Comparison of ENCODE assay signal across 8 mouse cellular contexts in genomic region chr19:37703902-37704509, GRCm38 (mm10). TPM values are rescaled to one million over a fixed set of nuclear protein-coding genes. Genes with fewer than 3 reads are reported as not detected.
A peak's percentile ranks its signal among the peaks of the same experiment; 100 is the strongest.
DNase-seq lines count a peak whose midpoint lies in the region; ATAC-seq and TF ChIP-seq lines count a peak whose summit lies in the region.

No protein-coding gene starts in this region.

- no peak overlapping the region for H3K27ac ChIP-seq in embryonic facial prominence, embryonic 10.5 days (replicated peaks)
- H3K27ac ChIP-seq in layer of hippocampus, adult 2 months, result no peak overlapping the region
- H3K27ac ChIP-seq in lung, postnatal 0 days (ENCODE audit: low read length), result no peak overlapping the region

- peak; percentile 74 for DNase-seq in adipocyte (ENCODE audit: low spot score)
- DNase-seq in embryonic facial prominence, embryonic 10.5 days (ENCODE audit: low spot score), result peak; percentile 84
- peak; percentile 71 to 84 for DNase-seq in heart, postnatal 14 days
- DNase-seq in layer of hippocampus, adult 2 months (ENCODE audit: low spot score in 2 of 2), result peak; percentile 19 to 82
- DNase-seq in lung, postnatal 0 days (ENCODE audit: low spot score), result peak; percentile 69
- peak; percentile 76 for DNase-seq in retina, postnatal 1 day
- DNase-seq in thymus, postnatal 4 days, result peak; percentile 84

- no peak overlapping the region for H3K9ac ChIP-seq in lung, postnatal 0 days (replicated peaks; ENCODE audit: low read depth)

- peak; percentile 65 for ATAC-seq in lung, postnatal 0 days

- intact Hi-C loops in heart, postnatal 14 days (cut with DNase I), result loop anchor here (1.0 kb wide), 2 partner anchors 183 to 233 kb away; no protein-coding TSS in a partner anchor

- H3K9me3 ChIP-seq in embryonic facial prominence, embryonic 10.5 days, result no peaks in the 10 kb centered on the region
- no peaks in the 10 kb centered on the region for H3K9me3 ChIP-seq in lung, postnatal 0 days (ENCODE audit: low read length)

- no peaks in the 10 kb centered on the region for H3K27me3 ChIP-seq in C2C12 (ENCODE audit: control insufficient read depth, insufficient read depth, insufficient read length)
- peaks cover 83% of the 10 kb centered on the region for H3K27me3 ChIP-seq in embryonic facial prominence, embryonic 10.5 days (replicated peaks; ENCODE audit: low read depth, poor library complexity, severe bottlenecking)
- H3K27me3 ChIP-seq in lung, postnatal 0 days (replicated peaks; ENCODE audit: insufficient read depth, low read length), result peaks cover 35% of the 10 kb centered on the region

- TF ChIP-seq EP300 in lung, postnatal 0 days (IDR thresholded peaks at IDR 0.05), result no peak

- peak; percentile 43 for TF ChIP-seq CTCF in C2C12 (IDR thresholded peaks at IDR 0.05; ENCODE audit: control insufficient read depth, insufficient read depth, insufficient read length)
- peak; percentile 96 for TF ChIP-seq CTCF in layer of hippocampus, adult 2 months (conservative IDR thresholded peaks at IDR 0.05)
- TF ChIP-seq CTCF in lung, postnatal 0 days (IDR thresholded peaks at IDR 0.05), result peak; percentile 92

- no peaks in the 10 kb centered on the region for H3K79me2 ChIP-seq in C2C12 (ENCODE audit: control insufficient read depth, insufficient read depth)

- 12% methylated on average over 3 of the region's 3 CpGs for WGBS in embryonic facial prominence, embryonic 10.5 days
- 2% methylated on average over 3 of the region's 3 CpGs for WGBS in lung, postnatal 0 days

- no peak overlapping the region for H3K4me3 ChIP-seq in C2C12 (ENCODE audit: insufficient read depth, poor library complexity, severe bottlenecking)
- no peak overlapping the region for H3K4me3 ChIP-seq in embryonic facial prominence, embryonic 10.5 days
- H3K4me3 ChIP-seq in layer of hippocampus, adult 2 months, result no peak overlapping the region
- no peak overlapping the region for H3K4me3 ChIP-seq in lung, postnatal 0 days (ENCODE audit: low read depth, low read length)

- H3K4me2 ChIP-seq in lung, postnatal 0 days (replicated peaks; ENCODE audit: low read depth, low read length), result no peak overlapping the region

- peaks cover 6% of the 10 kb centered on the region for H3K4me1 ChIP-seq in embryonic facial prominence, embryonic 10.5 days
- no peaks in the 10 kb centered on the region; the same call in 1 of the 2 replicates for H3K4me1 ChIP-seq in lung, postnatal 0 days (ENCODE audit: insufficient read depth, low read depth, low read length)

- no peaks in the 10 kb centered on the region for H3K36me3 ChIP-seq in C2C12 (ENCODE audit: control insufficient read depth, insufficient read depth)
- no peaks in the 10 kb centered on the region for H3K36me3 ChIP-seq in embryonic facial prominence, embryonic 10.5 days (replicated peaks)
- H3K36me3 ChIP-seq in lung, postnatal 0 days (ENCODE audit: insufficient read depth, low read length), result no peaks in the 10 kb centered on the region

- no peaks in the 10 kb centered on the region for H3K79me3 ChIP-seq in C2C12 (ENCODE audit: low read depth)

- no peak overlapping the region for H3ac ChIP-seq in C2C12 (ENCODE audit: control insufficient read depth, insufficient read length, low read depth)

TF ChIP-seq in C2C12, 6 proteins besides CTCF, POLR2A, EP300 and RAD21:
- no peak for TF ChIP-seq USF1 (IDR thresholded peaks at IDR 0.05; ENCODE audit: low read depth)
- TF ChIP-seq MYOD1 (IDR thresholded peaks at IDR 0.05; ENCODE audit: control insufficient read depth, insufficient read length, low read depth), result no peak
- no peak for TF ChIP-seq CEBPB (IDR thresholded peaks at IDR 0.05; ENCODE audit: low read depth)
- no peak for TF ChIP-seq MAX (IDR thresholded peaks at IDR 0.05)
- TF ChIP-seq FOSL1 (IDR thresholded peaks at IDR 0.05; ENCODE audit: insufficient read depth, low read length, poor library complexity, severe bottlenecking), result no peak
- no peak for TF ChIP-seq MYOG (IDR thresholded peaks at IDR 0.05; ENCODE audit: control insufficient read depth, extremely low read depth, insufficient read length)
TF ChIP-seq in C2C12: peak in this region for 0.

RNA-seq across cellular contexts. Expression of gene Cyp26a1, which starts 6.4 kb away (rescaled TPM):
- polyA plus RNA-seq in C2C12 (2012; fragmentation: generic; extraction: Trizol), result 0.06 TPM
- polyA plus RNA-seq in embryonic facial prominence, embryonic 10.5 days (2016; fragmentation: Nextera tagmentation; extraction: Ambion mirVana), result 28.2 and 29.0 TPM in 2 replicates
- under 1 TPM in 1 of 2 experiments, not detected in 1; 0.31 TPM for total RNA-seq in heart, postnatal 14 days (2021)
- total RNA-seq in layer of hippocampus, adult 2 months (2021), result under 1 TPM; 0.46 to 0.59 TPM
- polyA plus RNA-seq in lung, postnatal 0 days (2015; fragmentation: Nextera tagmentation; extraction: Ambion mirVana), result 0.14 TPM in 1 of 2 replicates, not detected in the other

RNA-seq across cellular contexts. Expression of gene Cyp26c1, which starts 18.6 kb away (rescaled TPM):
- 0.05 TPM for polyA plus RNA-seq in C2C12 (2012; fragmentation: generic; extraction: Trizol)
- polyA plus RNA-seq in embryonic facial prominence, embryonic 10.5 days (2016; fragmentation: Nextera tagmentation; extraction: Ambion mirVana), result 4.3 and 5.9 TPM in 2 replicates
- total RNA-seq in heart, postnatal 14 days (2021), result under 1 TPM in 1 of 2 experiments, not detected in 1; 0.12 TPM
- total RNA-seq in layer of hippocampus, adult 2 months (2021), result under 1 TPM in 1 of 2 experiments, not detected in 1; 0.28 TPM
- not detected in 2 replicates for polyA plus RNA-seq in lung, postnatal 0 days (2015; fragmentation: Nextera tagmentation; extraction: Ambion mirVana)

Comparison
In these comparisons a context has a peak if more than half of its experiments do, and no peak if none do; other contexts are left out.
1. CTCF ChIP-seq: peak in every context shown above with its lines; median percentile 96 in layer of hippocampus, adult 2 months; 92 in lung, postnatal 0 days; 43 in C2C12.
2. RNA of gene Cyp26a1, which starts 6.4 kb away (polyA plus RNA-seq): 28.2 to 29.0 TPM in embryonic facial prominence, embryonic 10.5 days; 0.14 TPM in lung, postnatal 0 days and 0.06 TPM in C2C12 (single experiment); every median in the first group is over 10 times any median in the second.
3. Peak in every context shown above with its lines, with median percentiles within 50 percentile points of each other: DNase-seq.